Mouse (Mus musculus): ENCODE data around the gene Gm21739.
"Not testable (repeated sequence)": the region's sequence is repeated elsewhere in the genome, so short reads cannot be mapped to it uniquely, and the experiment has no call there.

Gm21739 gene

GRCm38 (mm10) chrY:44264344-44264743 is at the start of gene Gm21739:
Gm21739 (minus strand) TSS chrY:44264444.
- DNase-seq (ENCODE audit: low spot score): not testable (repeated sequence)
